Mouse (Mus musculus): ENCODE measurements around the gene Sh2d4b.

Sh2d4b gene

DNA sequence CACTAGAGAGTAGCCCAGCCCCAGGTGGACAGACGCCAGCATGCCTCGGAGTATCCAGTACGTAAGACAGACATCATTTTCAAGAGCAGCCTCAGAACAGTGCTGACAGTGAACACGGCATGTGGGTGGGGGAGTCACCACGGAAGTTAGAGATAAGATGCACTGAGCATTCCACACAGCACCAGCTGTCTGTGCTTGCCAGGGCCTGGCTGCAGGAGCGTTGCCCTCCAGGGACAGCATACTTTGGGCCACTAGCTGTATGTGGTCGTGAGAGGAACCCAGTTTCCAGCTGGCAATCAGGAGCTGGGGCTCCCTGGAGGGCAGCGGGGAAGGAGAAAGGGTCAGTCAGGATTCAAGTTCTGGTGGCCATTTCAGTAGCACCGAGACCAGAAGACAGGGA is 13.7 kb upstream of the Sh2d4b start:
- no peak for DNase-seq (ENCODE audit: low read depth, low spot score)

DNA sequence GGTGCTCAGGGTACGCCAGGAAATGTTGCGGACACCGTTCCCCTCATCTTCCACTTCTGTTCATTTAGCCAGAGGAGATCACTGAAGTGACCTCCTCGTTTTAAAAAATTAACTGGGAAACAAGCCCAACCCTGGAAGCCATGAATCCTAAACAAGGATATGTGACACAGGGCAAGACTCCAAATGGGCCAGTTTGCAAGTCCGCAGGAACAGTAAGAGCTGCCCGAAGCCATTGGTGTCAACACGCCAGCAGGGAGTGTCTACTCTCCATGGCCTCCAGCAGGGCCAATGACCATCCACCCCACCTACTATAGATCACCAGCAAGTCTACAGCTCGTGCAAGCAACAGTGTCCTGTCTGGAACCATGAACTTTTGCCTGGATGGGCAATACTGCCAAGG is 12.7 kb upstream of the Sh2d4b start:
- DNase-seq (ENCODE audit: low read depth, low spot score) = no peak

DNA sequence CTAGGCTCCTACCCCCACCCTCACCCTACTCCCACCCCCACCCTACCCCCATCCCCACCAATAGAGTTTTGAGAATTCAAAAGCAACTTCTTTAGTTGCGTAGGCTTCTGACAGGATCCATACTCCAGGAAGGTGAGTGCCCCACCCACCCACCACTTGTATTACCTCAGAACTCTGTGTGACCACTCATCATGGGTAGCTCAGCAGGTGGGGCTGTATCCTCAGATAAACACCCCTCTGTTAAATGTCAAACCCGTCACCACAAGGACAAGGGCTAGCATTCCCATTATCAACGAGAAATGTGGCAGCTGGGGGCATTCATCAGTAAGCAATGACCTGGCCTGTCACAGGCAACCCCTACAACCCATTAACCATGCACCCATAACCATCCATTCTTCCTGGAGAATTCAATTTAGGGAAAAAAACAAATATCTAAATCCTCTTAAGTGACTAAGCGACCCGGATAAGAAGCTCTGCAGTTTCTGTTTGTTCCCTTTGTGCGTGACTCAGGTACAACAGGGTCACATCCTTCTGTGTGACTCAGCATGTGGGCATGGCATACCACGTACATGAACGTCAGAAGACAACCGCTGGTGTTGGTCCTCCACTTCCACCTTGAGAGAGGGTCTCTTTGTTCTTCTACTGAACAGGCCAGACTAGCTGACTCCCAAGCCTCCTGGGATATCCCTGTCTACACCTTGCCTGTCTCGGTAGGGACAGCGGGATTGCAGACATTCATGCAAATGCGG is 9.4 kb upstream of the Sh2d4b start:
- no peak for DNase-seq (ENCODE audit: low read depth, low spot score)

DNA sequence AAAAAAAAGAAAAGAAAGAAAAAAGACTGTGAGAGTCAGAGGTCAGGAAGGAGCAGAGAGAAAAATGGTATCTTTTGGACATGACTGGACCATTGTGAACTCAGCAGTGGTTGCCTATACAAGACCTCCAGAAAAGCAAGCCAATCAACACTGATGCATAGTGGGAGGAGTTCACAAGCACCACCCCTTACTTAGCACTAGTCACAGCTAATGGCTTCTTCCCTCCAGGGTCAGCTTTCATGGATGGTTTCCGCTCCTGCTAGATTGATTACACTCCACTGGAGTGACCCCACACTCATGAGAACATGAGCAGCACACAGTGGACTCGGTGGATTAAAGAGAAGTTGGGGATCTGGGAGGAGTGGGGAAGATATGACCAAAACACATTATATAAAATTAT is 7.2 kb upstream of the Sh2d4b start:
- DNase-seq (ENCODE audit: low read depth, low spot score) = no peak

DNA sequence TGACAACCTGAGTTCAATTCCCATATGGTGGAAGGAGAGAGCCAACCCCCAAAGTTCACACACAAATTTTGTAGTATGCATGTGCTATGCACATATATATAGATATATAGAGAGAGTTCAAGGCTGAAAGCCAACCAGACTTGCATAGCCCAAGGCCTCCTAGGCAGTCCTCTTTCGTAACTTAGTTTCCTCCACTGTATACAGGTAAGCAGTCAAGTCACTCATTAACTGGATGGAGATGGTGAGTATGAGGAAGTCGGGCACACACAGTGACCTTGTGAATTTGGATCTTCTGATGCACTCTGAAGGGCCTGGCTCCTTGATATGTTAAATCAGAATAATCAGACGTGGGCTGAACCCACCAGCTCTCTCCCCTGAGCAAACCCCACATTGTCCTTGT is 4.8 kb upstream of the Sh2d4b start:
- DNase-seq (ENCODE audit: low read depth, low spot score) = no peak

DNA sequence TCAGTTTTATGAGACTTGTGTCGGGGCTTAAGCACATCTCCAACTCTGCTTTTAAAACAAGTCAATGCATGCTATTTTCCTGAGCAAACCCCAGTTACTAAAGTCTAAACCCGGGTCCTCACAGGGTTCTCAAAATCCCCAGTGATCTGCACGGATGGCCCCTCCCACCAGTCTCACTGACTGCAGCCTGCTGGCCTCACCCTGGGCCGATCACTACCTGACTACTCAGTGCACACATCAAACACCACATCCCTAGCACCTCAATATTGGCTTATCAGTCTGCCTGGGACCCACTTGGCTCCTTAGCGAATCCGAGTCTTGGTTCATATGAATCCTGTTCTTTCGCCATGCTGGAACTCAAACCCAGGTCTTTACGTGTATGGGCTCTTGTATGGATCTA is 2.6 kb upstream of the Sh2d4b start:
- DNase-seq (ENCODE audit: low read depth, low spot score) = no peak

DNA sequence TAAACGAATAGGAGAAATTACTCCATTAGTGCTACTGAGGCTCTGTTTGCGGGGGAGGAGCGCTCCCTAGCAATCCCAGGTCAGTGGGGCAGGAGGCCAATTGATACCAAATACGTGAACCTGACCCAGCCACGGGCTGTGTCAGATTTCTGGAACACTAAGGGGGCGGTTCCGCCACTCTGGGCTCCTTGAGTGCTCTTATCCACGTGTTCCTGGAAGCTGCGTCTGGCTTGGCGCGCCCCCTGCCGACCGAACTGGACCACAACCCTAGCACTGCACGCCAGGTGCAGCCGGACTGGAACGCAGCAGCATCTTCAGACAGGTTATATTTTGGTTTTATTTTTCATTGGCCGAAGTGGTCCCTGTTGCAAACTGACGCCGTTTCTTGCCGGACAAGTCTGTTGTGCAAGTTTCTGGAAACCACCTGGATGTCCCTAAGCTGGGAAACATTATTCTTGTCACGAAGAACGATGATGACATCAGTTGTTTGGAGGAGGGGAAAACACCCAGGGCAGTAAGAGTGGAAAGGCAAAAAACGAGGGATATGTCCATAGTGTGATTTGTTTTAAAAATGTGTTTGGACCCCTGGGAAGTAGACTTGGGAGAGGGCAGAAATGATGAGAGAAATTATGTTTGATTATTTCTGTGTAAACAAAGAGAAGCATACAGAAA is 1.6 kb upstream of the Sh2d4b start:
- DNase-seq (ENCODE audit: low read depth, low spot score) = peak; percentile 72

DNA sequence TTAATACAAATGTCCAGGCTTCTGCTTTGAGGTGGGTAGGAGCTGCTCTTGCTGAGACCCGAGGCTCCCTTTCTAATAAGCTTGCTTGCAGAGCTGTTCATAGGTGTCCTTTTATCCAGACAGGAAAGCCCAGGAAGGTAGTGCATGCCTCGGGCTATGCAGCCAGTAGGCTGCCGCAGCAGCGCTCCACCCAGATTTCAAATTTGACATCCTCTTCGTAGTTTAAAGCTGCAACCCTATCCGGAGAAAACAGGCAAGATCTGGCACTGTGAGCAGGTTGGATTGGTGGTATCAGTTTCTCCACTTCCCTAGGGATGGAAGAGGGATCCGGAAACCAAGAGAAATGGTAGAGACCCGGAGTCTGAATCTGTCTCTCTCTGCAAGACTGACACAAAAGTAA is 818 bp upstream of the Sh2d4b start:
- no peak for DNase-seq (ENCODE audit: low read depth, low spot score)

DNA sequence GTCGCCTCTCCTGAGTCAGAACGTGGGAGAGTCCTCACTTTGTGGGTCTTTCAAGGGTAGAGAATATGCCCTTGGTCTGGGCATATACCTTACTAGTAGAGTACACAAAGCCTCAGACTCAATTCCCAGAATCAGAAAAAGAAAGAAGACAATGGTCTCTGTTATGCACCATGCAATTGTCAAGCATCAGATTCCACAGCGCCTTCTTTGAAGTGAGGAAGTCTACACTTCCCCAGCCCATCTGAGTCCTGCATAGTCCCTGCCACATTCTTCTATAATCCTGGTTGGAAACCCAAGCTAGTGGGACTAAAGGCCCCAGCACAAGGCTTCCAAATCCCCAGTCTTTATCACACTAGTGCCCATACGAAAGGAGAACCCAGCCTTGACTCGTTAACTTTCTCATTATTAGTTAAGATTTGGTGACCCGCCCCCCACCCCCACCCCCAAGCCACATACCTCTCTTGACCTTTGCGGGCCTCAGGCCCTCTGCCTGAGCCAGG is 690 bp downstream of the Sh2d4b start:
- no peak for DNase-seq (ENCODE audit: low read depth, low spot score)

DNA sequence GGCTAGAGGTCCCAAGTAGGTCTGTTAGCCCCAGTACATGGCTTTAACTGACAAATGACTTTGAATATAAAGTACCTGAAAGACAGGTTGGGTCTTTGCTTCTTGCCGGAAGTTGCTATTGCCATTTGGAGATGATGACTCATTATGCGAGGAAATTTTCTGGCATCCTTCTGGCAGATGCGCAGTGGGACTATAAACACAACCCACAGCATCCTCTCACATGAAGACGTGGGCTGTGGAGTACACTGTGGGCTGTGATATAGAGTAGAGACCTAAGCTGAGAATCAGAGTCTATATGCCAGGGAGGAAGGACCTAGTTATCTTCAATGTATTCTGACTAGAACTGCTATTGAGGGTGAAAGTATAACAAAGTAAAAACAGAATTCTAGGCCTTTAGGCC is 1.6 kb downstream of the Sh2d4b start:
- DNase-seq (ENCODE audit: low read depth, low spot score) = no peak

DNA sequence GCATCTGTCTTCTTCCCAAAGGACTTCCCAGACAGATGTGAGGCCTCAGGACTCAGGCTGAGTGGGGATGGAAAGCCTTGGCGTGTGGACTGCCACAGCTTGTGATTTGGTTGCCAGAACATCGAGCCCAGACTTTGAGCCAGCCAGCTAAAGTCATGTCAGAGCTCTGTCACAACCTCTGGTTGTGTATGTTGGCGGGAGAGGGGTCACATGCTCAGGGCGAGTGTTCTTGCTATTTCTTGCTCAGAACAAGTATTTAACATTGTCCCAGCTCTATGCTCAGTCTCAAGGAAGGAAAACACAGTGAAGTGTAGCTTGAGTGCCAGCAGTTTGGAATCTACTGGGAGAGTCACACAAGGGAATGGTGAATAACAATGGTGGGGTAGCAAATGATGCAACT is 3.4 kb downstream of the Sh2d4b start:
- no peak for DNase-seq (ENCODE audit: low read depth, low spot score)

DNA sequence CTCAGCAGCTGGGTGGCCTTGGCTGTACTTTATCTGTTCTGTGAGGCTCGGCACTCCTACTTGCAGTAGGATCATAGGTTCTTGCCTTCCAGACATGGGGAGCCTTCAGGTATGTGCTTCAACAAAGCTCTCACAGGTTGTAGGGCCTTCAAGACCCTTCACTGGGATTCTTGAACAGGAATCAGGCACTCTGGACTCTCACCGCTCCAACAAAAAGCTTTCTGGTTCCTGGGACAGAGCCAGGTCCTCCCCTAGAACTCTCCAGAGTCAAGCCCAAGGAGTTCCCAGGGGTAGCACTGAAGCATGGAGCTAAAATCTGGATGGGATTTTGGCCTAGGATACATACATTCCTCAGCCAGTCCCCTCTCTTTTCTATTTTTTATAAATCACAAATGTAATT is 3.9 kb downstream of the Sh2d4b start:
- DNase-seq (ENCODE audit: low read depth, low spot score) = no peak

DNA sequence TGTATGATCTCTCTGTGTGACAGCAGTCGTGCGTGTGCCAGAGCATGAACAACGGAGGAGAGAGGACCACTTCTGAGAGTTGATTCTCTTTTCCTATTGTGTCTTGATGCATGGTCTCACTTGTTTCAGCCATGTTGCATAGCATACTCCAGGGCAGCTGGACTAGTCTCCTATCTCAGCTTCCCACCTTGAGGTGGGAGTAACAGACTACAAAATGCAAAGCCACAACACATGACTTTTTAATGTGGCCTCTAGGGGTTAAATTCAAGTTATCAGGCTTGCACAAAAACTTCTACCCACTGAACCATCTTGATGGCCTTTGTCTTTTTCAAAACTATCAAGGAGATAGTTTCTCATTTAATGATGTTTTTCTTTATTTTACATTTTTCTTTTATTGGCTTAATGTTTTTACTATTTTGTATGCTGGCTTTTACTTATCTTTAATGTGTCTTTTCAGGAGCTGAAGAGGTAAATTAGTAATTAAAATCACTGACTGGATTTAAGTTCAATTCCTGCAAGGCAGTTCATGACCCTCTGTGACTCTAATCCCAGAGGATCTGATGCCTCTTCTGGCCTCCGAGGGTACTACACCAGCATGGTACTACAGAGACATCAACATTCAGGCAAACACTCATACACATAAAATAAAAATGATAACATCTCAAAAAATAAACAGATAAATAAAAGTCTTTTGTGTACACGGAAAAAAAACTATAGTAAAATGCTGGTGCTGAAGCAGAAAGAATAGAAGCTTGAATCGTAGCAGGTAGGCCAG is 6.5 kb downstream of the Sh2d4b start:
- DNase-seq (ENCODE audit: low read depth, low spot score) = no peak

DNA sequence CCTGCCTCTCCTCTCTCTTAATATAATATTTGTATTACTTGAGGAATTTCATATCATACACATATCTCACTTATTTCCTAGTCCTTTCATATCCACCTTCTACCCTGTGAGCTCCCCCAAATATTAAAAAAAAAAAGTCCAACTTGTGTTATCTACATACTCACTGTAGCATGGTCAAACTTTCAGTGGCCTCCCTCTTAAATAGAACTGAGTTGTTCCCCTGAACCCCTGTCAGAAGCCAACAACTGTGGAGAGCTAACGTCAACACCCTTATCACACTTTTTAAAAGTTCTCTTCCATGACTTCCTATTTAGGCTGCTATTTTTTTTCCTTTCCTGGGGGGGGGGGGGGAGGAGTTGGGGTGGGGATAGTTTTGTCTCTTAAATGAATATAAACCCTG is 7.3 kb downstream of the Sh2d4b start:
- DNase-seq (ENCODE audit: low read depth, low spot score) = no peak

DNA sequence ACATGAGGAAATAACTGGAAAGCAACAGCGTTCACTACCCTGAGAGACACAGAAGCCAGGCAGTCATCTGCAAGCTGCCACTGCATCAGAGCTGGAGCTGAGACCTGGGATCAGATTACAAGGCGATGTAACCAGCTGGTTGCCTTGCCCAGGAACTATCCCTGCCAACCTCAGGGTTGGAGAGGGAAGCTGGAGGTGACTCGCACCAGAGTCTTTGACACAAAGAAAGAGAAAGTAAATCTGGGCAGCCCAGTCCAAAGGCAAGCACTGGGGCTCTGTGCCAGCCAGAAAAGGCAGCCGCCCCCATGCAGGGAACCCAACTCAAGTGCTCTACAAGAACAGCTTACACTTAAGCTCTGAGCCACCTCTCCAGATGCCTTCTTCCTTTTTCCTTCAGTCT is 7.8 kb downstream of the Sh2d4b start:
- peak; percentile 23 for DNase-seq (ENCODE audit: low read depth, low spot score)

DNA sequence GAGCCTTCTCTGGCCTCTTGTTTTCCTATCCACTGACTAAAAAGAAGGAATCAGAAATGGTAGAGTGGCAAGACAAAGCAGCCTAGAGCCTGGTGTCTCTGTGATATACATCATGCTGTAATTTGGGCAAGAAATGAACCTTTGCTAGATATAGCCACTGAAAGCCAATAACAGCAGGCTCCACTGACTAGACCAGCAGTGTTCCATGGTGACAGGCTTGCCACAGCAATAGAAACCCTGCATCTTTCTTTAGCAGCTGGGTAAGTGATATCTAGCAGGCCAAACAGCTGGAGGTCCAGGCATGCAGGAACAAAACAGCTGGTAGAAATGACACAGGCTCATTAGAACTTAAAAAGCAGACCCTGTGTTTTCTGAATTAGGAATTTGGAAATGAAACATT is 18.5 kb downstream of the Sh2d4b start:
- no peak for DNase-seq (ENCODE audit: low read depth, low spot score)

DNA sequence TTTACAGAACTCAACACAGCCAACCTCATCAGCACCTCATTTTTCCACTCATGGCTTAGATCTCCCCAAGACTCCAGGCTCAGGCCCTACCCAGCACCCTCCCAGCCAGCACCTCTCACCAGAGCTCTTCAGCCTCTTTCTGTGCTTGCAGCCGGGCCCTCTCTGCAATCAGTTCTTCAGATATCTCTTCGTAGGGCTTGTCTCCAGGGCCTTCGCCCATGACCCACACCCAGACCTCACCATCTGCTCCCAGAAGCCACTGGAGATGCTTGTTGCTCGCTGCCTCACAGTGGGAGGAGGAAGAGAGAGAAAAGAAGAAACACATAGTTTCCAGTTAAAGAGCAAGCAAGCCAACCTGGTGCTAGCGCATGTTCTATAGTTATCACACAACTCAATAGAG is 19.1 kb downstream of the Sh2d4b start:
- no peak for DNase-seq (ENCODE audit: low read depth, low spot score)

DNA sequence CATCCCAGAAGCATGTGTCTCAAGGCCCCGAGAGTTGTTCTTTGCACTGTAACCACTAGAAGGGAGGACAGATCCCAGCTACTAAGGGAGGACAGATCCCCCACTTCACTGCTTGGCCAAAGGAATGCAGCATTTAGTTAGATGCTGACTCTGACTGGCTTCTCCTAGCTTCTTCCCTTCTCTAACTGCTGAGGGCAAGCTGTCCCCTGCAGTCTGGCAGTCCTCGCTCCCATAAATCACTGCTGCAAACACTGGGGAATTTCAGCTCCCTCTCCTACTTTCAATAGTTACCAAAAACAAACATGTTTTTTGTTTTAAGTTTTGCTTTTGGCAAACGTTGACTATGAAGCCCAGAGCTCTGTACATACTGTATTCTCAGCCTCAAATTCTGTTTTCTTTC is 22.5 kb downstream of the Sh2d4b start:
- DNase-seq (ENCODE audit: low read depth, low spot score) = no peak

DNA sequence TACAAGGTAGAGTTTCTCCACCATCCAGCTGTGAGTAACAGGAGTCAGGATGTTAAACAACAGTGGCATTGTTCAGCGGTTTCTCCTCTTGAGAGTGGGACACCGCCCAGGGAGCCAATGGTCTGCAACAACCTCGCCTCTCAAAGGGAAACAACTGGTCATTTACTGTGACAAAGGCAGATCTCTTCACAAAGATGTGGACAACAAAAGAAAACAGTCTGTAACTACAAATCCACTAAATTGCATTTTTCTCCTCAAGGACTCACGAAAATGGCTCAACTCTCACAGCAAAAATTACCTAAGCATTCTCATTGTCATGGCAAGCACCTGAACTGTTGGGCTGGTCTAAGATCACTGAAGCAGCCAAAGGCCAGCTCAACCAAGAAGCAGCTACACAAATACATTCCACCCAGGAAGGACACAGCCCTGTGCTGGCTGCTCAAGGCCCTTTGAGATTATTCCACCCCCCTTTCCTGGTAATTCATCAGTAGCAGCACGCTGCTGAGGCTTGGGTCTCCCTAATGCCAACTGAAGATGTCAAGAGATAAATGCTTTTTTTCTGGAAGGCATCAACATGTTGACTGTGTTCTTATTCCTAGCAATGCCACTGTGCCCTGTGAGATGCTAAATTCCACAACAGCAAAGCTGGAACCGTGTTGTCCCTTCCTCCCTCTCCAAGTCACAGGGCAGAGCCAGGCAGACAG is 28.1 kb downstream of the Sh2d4b start:
- DNase-seq (ENCODE audit: low read depth, low spot score) = no peak

DNA sequence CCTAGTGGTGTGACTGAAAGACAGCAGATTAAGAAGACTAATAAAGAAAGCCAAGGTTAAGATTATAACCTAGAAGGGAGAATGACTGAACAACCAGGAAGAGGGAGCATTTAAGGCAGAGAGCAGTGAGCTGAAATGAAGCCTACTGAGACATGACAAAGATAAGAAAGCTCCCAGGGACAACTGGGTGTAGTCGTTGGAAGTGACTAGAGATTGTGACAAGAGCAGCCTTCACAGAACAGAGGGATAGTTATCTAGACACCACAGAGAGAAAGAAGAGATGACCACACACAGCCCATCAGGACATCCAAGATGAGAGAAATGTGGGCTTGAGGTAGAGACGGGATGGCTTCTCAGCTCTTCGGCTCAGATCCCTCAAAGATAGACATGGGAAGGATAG is 29.4 kb downstream of the Sh2d4b start:
- no peak for DNase-seq (ENCODE audit: low read depth, low spot score)

DNA sequence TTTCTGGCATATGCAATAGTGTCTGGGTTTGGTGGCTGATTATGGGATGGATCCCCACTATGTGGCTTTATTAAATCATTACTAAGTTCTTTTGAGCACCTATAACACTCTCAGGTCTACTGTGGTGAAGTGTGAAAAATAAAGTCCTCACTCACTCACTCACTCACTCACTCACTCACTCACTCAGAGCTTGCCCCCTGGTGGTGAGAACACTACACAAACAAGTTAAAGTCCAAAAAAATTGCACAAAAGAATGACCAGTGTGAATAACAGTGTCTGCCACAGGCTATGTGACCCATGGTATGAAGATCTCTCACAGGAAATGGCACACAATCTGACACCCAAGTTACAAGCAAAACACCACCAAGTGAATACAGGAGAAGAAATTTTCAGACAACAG is 30.0 kb downstream of the Sh2d4b start:
- no peak for DNase-seq (ENCODE audit: low read depth, low spot score)

DNA sequence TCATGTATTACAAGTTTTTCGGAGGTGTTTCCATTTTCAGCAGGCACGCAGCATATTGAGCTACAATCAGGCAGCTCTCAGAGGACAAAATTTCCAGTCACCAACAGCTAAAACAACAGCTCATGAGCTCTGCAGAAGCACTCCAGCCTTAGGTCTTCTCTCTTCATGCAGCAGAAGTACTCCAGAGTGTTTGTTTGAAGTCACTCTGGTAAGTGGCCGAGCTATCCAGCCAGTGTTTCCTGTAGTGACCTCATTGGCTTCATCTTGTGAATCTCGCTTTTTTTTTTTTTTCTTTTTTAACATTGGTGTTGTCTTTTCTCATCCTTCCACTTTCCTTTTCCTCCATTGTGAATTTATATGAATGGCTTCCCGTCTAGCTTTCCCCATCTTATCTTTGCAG is 40.1 kb downstream of the Sh2d4b start:
- DNase-seq (ENCODE audit: low read depth, low spot score) = no peak

Data from forelimb bud, embryonic 11.5 days (tissue).